Mouse (Mus musculus) bone marrow, adult 2 months (tissue): ENCODE data around the gene March9. TPM values are rescaled to one million over a fixed set of nuclear protein-coding genes. Genes with fewer than 3 reads are reported as not detected.
A peak's percentile ranks its signal among the peaks of the same experiment; 100 is the strongest.

Experiments used
- H3K27ac ChIP-seq: fragments of 200-500 bp; 2 replicates; pipeline ENCODE4 v1.5.1; 2012; ENCODE audit warnings: low read depth, mild to moderate bottlenecking, control low read depth, inconsistent platforms, low read length; ENCODE audit not compliant: control insufficient read depth, poor library complexity, insufficient read depth
- H3K4me1 ChIP-seq: fragments of 200-500 bp; 2 replicates; pipeline ENCODE4 v1.6.1; 2011; ENCODE audit warnings: low read length; ENCODE audit not compliant: control insufficient read depth, insufficient read depth
- H3K4me3 ChIP-seq: fragments of 200-500 bp; replicated peaks from 2 replicates; pipeline ENCODE3; 2011; ENCODE audit warnings: mild to moderate bottlenecking, low read depth, low read length, control low read depth; ENCODE audit not compliant: control insufficient read depth
- CTCF ChIP-seq: fragments of 200-500 bp; IDR thresholded peaks from 2 replicates; pipeline ENCODE4 v1.5.1; 2011; ENCODE audit warnings: low read length, control low read depth; ENCODE audit not compliant: control insufficient read depth, insufficient read depth
- POLR2A ChIP-seq: fragments of 200-500 bp; IDR thresholded peaks from 2 replicates; pipeline ENCODE4 v1.6.1; 2011; ENCODE audit warnings: low read depth, mild to moderate bottlenecking, control low read depth, low read length, borderline replicate concordance; ENCODE audit not compliant: control insufficient read depth
- WGBS: fragments of 180-500 bp; shearing (Covaris S2); methylation state at CpG from one replicate; pipeline ENCODE4 v1.1.7; 2018; 5-methylcytosine and 5-hydroxymethylcytosine counted together
- polyA plus RNA-seq: library from polyadenylated mRNA; stranded (reverse); fragments of >200 nt; gene quantifications from 2 replicates; pipeline ENCODE4 v1.2.4, GENCODE M21; 2011; ENCODE audit warnings: low replicate concordance; ENCODE audit not compliant: missing spikeins, insufficient read depth, insufficient read length

The March9 gene
- polyA plus RNA-seq, 1 experiment: 1.6 TPM

- H3K4me1 ChIP-seq: peaks cover 5% of the 10 kb centered on the region; the same call in 1 of the 2 replicates
- TF ChIP-seq CTCF (no peak), POLR2A (no peak)
- WGBS: under 1% methylated on average over 36 of the region's 36 CpGs
- peak within 1 kb of the TSS; percentile 46 for H3K4me3 ChIP-seq
- no peak within 1 kb of the TSS for H3K27ac ChIP-seq
Observed at GRCm38 (mm10) chr10:127070190-127071121, 10.5 kb upstream of the March9 start, which contains the start of gene Tspan31. Gene Tspan31 (minus strand): TSS chr10:127070264.

DNA sequence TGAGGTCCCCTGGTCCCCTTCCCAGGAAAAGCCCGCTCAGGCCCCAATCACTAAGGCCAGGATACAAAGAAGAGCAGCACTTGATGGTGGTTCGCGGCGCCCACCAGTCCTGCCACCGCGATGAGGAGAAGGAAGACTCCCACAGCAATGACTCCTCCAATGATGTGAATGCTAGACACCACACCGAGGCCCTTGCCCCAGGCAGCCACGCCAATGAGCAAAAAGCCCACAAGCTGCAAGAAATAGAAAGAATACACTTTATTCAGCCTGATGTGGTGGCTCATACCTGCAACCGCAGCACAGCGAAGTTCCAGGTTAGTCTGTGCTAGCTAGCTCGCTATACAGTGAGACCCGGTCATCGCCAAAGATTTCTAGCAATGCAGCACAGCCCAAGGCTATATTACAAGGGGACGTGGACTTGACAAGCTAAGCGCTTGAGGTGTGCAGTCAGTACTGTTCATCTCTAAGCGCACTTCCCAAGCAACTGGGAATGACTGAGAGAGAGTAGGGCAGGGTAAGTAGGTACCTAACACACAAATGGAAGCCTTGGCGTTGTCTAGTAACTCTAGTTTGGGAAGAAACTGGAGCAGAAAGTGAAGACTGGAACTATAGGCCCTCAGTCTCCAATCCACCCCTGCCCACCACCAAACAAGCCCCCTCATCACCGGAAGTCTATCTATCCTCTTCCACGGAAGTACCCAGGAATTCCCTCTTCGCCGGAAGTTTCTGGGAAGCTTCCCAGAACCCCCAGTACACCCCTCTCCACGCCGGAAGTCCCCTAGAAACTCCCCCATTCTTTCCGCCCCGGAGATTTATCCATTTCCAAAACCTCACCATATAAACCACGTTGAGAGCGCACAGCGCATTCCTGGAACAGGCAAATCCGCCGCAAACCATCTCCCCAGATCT, 9.6 kb upstream of the March9 start:
- Histone ChIP-seq H3K4me1 (peaks cover 5% of the 10 kb centered on the region; the same call in 1 of the 2 replicates), H3K27ac (no peak overlapping the region), H3K4me3 (peak overlapping the region; percentile 46)
- TF ChIP-seq CTCF: no peak
- 13% methylated on average over 30 of the region's 30 CpGs for WGBS

DNA sequence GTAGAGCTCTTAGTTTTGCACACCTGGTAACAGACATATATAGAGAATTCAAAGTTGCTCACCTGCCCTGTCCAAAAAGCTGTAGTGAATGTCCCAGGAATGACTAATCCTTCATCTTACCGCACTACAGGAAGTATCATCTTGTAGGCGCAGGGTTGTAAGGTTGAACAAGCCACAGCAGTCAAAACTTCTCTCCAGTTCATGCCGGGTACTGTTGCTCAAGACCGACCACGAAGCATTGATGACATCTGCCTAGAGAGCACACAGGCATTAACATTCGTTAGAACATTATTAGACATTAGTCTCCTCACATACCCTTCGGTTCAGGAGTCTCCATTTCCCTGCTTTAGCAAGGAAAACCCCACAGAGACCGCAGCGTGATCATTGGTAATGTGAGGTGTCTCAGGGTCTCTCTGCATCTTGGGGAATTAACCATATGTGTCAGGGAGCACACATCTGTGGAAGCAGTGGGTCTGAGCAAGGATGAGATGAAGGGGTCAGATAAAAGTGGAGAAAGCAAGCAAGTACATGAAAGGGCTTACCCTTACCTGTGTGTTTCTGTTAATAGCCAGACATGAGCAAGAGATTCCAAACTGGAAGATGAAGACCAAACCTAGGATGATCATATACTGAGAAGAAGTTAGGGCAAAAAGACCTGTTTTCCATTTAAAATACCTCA, 8.5 kb upstream of the March9 start:
- no peak overlapping the region for H3K4me3 ChIP-seq
- WGBS: 36% methylated on average over 9 of the region's 9 CpGs
- TF ChIP-seq POLR2A (no peak), CTCF (no peak)
- H3K27ac ChIP-seq: no peak overlapping the region
- peaks cover 5% of the 10 kb centered on the region; the same call in 1 of the 2 replicates for H3K4me1 ChIP-seq

GRCm38 (mm10) chr10:127066519-127067018, 6.6 kb upstream of the March9 start:
- Histone ChIP-seq H3K27ac (no peak overlapping the region), H3K4me3 (no peak overlapping the region), H3K4me1 (peaks cover 5% of the 10 kb centered on the region; the same call in 1 of the 2 replicates)
- WGBS: 90% methylated on average over 14 of the region's 14 CpGs
- no peak for TF ChIP-seq CTCF
- TF ChIP-seq POLR2A: no peak

DNA sequence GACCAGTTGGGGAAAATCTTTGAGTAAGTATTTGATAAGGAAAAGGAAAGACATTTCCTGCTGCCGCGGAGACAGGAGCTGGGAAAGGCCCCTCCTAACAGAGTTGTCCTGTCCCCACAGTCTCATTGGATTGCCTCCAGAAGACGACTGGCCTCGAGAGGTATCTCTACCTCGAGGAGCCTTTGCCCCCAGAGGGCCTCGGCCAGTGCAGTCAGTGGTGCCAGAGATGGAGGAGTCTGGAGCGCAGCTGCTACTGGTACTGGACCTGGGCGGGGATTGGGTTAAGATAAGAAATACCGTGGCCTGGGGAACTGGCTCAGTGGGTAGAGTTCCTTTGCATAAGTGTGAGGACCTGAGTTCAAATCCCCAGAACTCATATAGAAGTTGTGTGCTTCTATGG, 6.0 kb upstream of the March9 start:
- Histone ChIP-seq H3K27ac (no peak overlapping the region), H3K4me3 (no peak overlapping the region), H3K4me1 (peaks cover 2% of the 10 kb centered on the region; the same call in 1 of the 2 replicates)
- WGBS: 68% methylated on average over 9 of the region's 9 CpGs
- TF ChIP-seq POLR2A: no peak
- no peak for TF ChIP-seq CTCF

DNA sequence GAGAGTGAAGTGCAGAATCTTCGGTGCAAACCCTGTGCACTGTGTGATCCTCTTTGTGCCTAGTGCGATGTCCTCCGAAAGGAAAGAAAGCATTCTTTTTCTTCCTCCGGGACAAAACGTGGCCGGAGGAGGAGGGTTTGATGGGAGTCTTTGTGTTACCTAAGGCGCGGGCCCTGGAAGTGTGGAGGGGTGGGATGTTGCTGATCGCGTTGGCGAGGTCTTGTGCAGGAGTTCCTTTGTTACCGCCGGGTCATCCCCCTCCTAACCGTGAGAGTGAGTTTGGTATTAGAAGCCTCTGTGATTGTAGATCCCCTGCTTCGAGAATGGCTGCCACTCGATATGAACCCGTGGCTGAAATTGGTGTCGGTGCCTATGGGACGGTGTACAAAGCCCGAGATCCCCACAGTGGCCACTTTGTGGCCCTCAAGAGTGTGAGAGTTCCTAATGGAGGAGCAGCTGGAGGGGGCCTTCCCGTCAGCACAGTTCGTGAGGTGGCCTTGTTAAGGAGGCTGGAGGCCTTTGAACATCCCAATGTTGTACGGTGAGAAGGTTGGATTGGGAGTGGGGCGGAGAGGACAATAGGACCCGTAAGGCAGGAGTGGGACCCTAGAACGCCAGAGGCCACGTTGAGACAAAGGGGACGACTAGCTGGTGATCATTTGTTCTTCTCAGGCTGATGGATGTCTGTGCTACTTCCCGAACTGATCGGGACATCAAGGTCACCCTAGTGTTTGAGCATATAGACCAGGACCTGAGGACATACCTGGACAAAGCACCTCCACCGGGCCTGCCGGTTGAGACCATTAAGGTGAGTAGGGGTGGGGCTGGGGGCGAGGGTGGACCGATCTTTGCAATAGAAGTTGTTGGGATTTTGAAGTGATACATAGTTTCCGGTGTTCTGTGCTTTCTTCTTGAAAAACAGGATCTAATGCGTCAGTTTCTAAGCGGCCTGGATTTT, 4.2 kb upstream of the March9 start:
- Histone ChIP-seq H3K4me3 (peak overlapping the region; percentile 76), H3K27ac (peak overlapping the region; percentile 54), H3K4me1 (no peaks in the 10 kb centered on the region; the same call in 1 of the 2 replicates)
- 8% methylated on average over 37 of the region's 37 CpGs for WGBS
- TF ChIP-seq CTCF (no peak), POLR2A (no peak)
